Mouse (Mus musculus) frontal cortex, adult 2 months (tissue): Measurements from ENCODE around the gene Tmem182. TPM values are rescaled to one million over a fixed set of nuclear protein-coding genes. Genes with fewer than 3 reads are reported as not detected.
A peak's percentile ranks its signal among the peaks of the same experiment; 100 is the strongest.

Experiments
- DNase-seq, 2 experiments: peaks; one replicate each; pipeline ENCODE4 v3.0.0; 2022; ENCODE audit warnings: low spot score in 1 of 2; ENCODE audit errors: extremely low spot score in 1 of 2
- polyA plus RNA-seq: library from polyadenylated mRNA; depleted of rRNA; stranded (reverse); fragments of >200 nt; gene quantifications from 2 replicates; pipeline ENCODE4 v1.2.3, GENCODE M21; 2012

Tmem182 gene
- polyA plus RNA-seq, 1 experiment = 0.64 TPM

DNA sequence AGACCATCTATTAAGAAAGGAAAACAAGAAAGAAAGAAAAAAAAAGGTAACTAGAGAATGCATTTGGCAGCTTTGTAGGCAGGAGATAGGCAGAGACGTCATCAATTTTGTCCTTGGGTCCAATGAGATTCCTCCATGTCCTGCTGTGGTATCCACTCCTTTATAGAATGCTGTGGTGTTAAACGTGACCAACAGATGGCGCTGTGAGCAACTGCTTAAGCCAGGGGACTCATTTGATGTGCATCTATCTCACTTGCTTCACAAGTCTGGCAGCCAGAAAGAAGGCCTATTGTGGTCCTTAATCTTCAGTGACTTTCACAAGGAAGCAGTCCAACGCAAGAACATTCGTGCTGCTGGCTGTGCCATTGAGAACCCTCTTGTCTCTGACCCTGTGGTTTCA is 8.1 kb upstream of the Tmem182 start:
- DNase-seq = peak; percentile 21 to 78

DNA sequence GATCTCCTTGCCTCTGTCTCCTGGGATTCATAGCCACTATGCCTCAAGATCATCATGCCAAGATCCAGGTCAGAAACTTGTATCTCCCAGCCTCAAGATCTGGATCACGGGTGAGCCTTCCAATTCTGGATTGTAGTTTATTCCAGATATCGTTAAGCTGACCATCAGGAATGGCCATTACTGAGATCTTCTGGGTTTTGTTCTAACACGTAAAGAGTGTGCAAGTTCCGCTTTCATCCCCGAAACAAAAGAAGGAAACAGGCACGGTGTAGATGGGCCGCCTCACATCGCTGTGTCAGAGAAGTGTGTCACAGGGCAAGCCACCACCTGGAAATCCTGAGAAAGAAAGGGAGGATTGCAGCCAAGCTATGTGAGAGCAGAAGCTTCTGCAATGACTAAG is 6.3 kb upstream of the Tmem182 start:
- no peak for DNase-seq

DNA sequence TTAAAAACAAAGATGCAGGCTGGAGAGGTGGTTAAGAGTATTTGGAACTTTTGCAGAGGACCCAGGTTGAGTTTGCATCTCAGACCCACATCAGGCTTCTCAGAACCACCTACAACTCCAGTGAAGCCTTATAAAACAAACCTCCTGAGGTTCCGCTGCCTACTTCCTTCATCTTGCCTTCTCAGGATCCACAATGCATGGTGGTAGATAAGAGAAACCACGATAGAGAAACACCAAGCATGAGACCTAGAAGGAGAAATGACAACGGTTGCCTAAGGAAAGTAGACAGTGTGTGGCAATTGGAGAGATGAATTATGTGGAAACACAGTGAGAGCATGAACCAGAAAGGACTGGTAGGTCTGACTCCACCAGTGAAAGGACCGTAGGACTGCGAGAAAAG is 4.5 kb upstream of the Tmem182 start:
- DNase-seq = no peak

DNA sequence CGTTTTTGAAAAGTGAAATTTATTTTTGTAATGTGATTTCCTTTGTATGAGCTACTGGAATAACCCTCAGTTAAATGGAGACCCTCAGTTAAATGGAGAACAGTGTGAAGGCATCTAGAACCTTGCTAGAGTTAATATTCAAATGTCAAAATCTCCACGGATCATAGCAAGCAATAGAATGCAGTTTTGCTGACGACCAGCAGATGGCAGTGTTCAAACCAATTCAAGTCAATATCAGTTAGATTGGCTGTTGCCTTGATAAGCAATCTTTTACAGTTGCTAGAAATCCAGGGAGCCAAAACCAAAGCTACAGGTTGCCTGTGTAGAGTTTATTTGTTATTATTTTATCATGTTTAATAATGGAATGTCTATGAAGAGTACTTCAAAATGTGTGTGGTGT is 2.6 kb upstream of the Tmem182 start:
- peak in 1 of 2 experiments; percentile 79 for DNase-seq

DNA sequence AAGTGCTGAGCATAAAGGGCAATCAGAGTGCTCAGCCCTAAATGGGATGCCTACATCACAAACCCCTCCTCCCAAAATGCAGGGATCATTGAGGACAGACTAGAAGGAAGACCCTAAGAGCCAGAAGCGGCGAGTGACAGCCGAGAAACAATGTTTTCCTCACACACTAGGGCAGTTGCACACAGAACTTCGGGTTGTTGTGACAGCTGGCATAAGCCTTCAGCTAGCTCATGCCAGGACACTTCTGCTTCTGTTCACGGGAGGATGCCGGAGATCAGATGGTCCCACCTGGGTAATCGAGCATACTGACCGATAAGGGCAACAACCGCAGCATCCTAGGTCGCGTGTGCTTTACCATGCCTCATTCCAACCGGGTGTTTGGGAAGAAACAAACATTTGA is 1.3 kb upstream of the Tmem182 start:
- DNase-seq = no peak

DNA sequence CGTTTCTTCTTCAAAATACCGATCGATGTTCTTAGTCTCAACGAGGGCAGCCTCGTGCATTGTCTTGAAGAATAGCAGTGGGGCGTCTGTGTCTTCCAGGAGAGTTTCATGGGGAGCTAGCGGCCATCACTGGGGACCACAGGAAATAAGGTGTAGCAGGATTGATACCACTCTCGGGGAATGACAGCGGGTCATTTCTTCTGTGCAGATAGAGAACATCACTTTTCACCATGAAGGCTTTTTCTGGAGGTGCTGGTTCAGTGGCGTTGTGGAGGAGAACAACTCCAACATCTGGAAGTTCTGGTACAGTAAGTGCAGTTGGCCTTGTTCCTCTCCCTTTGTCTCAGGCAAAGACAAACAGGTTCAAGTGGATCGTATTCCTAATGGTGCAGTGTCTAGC is 490 bp downstream of the Tmem182 start:
- no peak for DNase-seq

DNA sequence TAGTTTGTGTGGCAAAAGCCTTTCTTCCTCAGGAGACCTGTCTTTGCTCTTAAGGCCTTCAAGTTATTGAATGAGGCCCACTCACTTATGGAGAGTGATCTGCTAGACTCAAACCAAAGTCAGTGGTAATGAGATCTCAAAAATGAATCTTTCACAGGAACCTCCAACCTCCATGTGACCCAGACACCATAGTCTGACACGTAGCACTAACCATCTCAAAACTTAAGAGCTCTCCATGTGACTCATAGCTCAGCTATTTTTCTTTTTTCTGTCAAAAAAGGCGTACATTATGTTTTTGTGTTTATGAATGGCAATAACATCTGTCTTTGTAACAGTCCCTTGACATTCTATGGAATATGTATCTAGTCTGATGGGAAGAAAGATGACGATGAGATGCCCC is 3.2 kb downstream of the Tmem182 start:
- no peak for DNase-seq

DNA sequence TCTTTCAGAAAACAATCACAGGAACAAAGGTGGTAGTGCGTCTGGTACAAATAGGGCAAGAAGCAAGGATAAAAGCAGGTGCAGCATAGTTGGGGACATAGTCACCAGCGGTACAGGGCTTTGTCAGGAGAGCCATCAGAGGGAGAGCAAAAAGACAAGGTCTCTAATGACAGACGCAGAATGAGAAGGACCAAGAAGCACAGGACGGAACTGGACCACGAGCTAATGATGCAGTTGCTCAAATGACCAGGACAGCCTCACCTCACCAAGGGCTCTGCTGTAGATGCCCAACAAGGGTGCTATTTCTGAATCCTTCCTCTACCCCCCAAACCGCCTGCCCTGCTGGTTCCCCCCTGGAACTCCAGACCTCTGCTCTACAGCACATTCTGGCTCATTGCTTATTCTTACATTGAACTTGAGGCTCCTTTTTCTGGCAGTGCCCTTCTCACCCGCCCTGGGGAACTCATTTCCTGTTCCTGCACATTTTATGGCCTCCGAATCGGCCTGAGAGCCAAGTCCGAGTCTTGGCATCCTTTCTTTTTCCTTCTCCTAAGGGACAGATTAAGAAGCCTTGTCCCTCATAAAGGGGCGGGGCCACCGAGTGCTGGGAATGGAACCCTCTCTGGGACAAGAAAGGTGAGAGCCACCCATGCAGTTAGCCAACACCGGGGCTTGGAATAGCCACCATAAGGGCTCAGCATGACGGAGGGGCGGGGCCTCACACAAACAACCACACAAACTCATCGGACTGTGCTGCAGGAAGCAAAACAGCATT is 9.9 kb downstream of the Tmem182 start:
- DNase-seq = no peak

DNA sequence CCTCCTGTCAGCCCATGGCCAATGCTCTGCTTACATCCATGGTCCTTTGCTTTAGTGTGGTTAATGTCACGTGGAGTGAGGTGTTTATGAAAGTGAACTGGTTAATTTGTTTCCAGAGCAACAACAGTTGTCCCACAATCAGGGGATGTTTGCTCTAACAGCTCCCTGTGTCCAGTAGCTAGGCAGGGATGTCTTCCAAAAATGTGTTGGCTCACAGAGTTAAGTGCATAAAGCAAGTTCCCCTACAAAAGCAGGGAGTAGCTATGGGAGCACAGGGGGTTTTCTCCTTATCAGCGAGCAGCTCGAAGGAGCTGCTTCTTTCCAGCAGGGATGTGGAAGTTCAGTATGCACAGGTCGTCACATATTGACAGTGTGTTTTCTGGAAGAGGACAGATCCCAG is 19.1 kb downstream of the Tmem182 start:
- no peak for DNase-seq

DNA sequence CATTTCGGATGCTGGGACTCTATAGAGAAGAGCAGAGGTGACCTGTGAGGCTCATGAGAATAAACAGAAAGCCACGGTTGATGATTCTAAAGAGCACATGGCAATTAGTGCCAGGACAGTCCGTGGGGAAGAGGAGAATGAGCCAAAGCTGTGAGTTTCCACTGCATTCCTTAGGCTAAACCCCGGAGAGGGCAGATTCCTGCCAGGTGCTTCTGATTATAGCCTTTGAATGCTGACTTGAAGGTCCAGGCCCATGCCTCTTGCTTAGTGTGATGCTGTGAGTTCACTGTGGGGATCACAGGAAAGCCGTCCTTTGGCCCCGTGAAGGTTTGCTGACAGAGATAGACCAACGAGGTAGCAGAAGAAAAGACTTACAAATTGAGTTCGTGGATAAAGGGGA is 19.5 kb downstream of the Tmem182 start:
- no peak for DNase-seq

DNA sequence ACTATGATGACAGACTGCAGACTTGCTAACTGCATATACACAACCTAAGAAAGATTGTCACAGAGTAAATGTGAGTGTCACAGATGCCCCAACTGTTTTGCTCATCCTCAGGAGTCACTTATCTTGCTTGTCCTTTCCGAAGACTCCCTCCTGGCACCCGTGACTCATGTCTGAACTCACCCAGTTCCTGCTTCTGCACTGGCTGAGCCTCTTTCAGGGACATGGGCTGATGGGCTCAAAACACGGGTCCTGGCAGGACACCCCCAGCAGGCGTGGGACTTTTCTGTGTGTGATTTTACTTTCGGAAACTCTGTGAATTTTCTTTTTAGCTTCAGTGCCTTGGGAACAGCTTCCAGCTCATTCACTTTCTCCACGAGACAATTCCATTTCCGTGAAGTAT is 20.4 kb downstream of the Tmem182 start:
- no peak for DNase-seq

DNA sequence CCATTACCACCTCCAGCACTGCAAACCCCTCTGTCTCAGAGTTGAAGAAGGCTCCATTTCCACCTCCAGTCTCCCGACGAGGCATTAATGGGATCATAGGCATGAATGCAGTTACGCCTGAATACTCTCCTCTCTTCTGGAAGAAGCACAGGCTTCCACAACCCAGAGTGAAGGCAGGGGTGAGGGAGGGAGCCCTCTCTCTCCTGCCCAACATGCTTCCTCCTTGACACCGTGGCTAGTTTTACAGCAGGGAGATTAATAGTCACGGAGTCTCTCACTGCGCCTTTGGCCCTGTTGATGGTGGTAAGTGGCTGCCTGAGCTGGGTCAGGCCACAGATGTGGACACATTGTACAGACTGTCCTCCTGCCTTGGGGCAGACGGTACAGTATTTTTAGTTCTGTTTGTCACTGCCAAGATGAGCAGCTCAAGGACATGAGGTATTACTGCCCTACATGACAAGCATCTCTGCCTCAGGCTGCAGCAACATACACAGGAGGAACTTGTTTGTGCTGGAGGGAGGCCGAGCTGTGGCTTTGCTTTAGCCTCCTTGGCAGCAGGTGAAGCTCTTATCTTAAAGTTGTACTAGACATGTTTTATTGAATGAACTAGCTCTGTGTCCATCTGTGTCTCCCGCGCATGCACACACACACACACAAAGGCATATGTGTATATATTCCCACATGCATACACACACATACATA is 24.0 kb downstream of the Tmem182 start:
- DNase-seq = no peak

DNA sequence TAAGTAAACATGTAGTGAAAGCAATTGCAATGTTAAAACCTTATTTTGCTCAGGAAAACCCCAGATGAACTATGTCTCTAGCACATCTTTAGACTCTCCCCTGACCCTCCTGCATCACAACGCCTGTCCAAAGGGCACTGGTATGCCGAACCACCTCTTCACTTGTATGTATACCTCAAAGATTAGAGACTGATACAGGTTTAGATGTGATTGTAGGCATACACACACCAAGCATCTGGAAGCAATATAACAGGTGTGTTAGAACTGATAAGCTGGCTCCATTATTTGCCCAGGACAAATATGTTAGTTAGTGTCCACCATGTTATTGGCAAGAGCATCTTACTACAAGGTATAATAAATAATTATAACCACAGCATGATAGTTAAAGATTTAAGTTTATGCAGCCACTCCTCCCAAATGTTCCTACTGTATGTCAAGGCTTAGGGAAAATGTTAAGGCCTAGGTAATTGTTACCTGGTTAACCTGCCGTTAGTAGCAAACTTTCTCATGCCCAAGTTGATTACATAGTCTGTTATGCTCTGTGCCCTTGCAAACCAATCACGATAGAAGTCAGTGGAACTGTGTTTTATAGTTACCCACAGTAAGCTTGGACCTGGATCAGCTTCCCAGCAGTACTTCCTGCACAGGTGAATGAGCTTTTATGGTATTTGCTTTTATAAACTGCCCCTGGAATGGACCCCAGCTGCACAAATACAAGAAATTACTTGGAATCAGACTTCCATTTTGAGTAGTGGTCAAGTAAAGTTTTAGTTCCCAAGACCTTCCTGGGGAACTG is 25.5 kb downstream of the Tmem182 start:
- DNase-seq = no peak

DNA sequence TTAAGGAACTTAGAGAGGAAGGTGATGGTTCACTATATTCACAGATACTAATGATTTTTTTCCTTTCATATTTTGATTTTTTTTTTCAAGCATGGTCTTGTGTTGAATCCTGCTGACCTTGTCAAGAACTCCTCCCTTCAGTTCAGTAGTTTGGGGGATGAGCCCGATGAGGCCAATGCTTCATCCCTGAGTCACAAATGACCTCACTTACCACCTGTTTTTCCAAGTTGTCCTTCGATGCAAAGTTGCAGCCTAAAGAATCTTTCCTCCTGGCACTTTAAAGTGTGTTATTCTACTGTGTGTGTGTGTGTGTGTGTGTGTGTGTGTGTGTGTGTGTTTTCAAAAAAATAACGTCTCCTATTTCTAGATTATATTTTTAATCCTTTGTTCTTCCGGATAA is 30.1 kb downstream of the Tmem182 start:
- no peak for DNase-seq

DNA sequence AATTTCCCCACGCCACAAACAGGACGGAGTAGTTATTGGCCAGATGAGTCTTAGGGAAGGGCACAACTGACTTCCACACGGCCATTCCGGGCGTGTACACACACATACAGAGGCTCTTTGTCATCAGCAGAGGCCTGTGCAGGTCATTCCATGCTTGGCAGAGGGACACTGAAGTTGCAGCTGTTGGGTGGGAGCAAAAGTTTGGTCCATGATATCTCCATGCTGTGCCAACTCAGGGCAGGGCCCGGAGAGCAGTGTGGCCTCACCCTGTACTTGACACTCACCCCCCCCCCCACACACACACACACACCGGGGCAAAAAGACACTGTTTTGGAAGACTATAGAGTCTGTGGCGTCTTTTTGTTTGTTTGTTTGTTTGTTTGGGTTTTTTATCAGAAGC is 35.2 kb downstream of the Tmem182 start:
- DNase-seq = no peak

DNA sequence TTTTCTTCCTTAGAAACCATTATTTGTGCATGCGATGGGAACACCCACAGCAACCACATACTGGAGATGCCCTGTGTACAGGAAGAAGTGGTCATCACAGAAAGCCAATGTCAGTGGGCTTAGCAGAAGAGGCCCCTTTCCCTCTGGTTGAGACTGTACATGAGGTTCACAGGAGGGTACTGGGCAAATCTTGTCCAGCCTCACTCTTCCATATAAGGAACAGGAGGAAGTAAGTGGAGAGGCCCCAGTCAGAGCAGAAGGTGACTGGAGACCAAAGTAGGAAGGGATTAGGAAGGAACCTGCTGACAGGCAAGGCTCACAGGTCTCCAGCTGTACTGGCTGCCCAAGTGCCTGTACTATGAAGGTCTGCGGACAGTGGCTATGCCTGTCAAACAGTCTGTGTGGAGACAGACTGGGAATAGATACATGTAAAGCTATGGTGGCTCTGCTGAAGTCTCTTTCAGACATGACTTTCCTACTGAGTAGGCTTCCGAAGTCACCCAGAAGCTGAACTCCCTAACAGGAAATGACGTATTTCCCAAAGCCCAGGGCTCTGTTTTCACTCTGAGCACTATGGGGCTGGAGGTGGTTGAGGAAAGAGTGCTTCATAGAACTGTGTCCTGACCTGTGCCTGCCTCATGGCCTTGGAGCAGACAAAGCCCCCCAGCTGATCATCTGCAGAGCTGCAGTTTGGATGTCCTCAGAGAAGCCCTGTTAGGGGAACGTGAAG is 35.8 kb downstream of the Tmem182 start:
- no peak for DNase-seq

DNA sequence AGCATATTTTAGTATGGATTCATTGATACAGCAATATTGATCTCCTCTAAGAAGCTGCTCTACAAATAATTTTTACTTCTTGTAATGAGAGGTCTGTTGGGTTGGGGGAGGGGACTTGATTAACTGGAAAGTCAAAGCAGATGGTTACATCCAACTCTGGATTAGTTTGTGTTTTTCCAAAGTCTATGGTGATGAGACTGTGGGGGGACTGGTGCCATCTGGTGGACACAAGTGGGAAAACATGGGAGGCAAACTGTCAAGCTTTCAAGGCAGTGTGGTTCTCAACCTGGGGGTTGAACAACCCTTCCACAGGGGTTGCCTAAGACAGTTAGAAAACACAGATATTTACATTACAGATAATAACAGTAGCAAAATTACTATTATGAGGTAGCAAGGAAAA is 39.2 kb downstream of the Tmem182 start:
- DNase-seq = peak; percentile 8 to 77

DNA sequence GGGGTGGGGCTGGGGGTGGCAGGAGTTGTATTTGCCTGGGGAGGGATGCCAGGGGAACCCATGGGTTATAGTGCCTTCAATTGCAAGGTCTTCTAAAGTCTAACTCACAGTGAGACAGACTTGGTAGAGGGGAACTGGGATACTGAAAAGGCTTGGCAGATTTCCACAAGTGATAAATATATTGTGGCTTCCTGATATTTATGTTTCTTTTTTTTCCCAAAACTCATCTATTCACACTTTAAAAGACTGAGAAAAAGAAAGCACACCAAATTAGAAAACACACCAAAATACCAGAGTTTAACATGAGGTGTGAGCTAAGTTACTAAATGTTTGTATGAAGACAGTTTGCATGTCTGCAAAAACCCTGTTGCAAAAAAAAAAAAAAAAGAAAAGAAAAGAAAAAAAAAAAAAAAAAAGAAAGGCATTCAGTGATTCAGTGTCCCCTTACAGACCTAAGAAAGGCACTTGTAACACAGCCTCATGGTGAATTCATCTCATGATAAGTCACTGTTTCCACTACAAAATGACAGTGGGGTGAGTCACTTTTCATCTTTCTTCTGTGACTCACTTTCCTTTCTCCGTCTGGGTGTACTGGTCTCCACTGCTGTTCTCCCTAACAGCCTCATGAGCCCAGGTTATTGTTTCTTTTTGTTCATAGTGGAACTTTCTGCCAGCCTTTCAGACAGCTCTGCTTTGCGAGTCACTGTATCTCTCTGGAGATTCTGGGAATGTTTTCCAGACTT is 42.0 kb downstream of the Tmem182 start:
- peak in 1 of 2 experiments; percentile 44 for DNase-seq

DNA sequence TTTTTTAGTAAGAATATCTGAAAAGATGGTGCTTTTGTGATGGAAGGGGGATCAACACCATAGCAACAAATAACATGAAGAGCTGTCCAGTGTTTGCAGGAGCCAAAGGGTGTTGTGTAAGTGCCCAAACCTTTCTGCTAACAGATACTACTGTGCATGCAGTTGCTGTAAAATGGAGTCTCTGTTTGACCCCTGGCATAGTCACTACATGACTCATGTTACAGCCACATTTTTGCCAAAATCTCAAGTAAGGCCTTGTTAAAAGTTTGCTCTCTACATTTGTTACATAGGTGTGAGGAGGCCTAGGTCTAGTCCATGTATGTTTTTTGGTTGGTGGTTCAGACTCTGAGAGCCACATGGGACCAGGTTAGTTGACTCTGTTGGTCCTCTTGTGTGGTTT is 45.9 kb downstream of the Tmem182 start:
- no peak for DNase-seq

DNA sequence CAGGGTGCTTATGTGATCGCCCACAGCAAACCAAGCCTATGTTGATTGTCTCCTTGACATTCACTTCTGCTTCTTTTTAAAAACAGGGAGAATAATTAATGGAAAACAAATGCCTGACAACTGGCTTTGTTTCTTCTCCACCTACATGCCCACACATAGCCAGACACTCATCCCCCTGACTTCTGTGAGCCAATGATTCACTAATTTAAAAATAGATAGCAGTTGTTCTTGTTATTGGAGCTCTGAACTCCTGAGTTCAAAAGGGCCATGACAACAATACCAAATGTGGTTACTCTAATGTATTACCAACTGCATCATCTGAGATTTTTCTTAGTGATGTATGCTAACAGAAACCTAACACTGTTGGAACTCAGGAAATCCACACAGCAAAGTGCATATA is 49.9 kb downstream of the Tmem182 start:
- no peak for DNase-seq
